Mouse (Mus musculus): ENCODE data around the gene Pmm2. TPM values are rescaled to one million over a fixed set of nuclear protein-coding genes. Genes with fewer than 3 reads are reported as not detected.

Gene Pmm2
- total RNA-seq, 2 experiments from 2014 or later, result 80.1 to 118 TPM

- no peak for ATAC-seq (replicated peaks; ENCODE audit: low FRiP score, poor library complexity, severe bottlenecking)
These were observed 17.6 kb downstream of the Pmm2 start for GRCm38 (mm10) chr16:8655108-8655507.

- peak; percentile 82 for ATAC-seq (replicated peaks; ENCODE audit: low FRiP score, poor library complexity, severe bottlenecking)
These were observed 18.1 kb downstream of the Pmm2 start for GRCm38 (mm10) chr16:8655599-8655998.

GRCm38 (mm10) chr16:8656256-8656655 lies 18.8 kb downstream of the Pmm2 start:
- no peak for ATAC-seq (replicated peaks; ENCODE audit: low FRiP score, poor library complexity, severe bottlenecking)

GRCm38 (mm10) chr16:8658349-8658748 lies 20.9 kb downstream of the Pmm2 start:
- no peak for ATAC-seq (replicated peaks; ENCODE audit: low FRiP score, poor library complexity, severe bottlenecking)

- ATAC-seq (replicated peaks; ENCODE audit: low FRiP score, poor library complexity, severe bottlenecking), result no peak
These were observed 21.3 kb downstream of the Pmm2 start for GRCm38 (mm10) chr16:8658764-8659163.

- no peak for ATAC-seq (replicated peaks; ENCODE audit: low FRiP score, poor library complexity, severe bottlenecking)
These were observed 25.5 kb downstream of the Pmm2 start for GRCm38 (mm10) chr16:8663022-8663421.

GRCm38 (mm10) chr16:8663606-8664539 lies 26.4 kb downstream of the Pmm2 start:
- ATAC-seq (replicated peaks; ENCODE audit: low FRiP score, poor library complexity, severe bottlenecking), result no peak

DNA sequence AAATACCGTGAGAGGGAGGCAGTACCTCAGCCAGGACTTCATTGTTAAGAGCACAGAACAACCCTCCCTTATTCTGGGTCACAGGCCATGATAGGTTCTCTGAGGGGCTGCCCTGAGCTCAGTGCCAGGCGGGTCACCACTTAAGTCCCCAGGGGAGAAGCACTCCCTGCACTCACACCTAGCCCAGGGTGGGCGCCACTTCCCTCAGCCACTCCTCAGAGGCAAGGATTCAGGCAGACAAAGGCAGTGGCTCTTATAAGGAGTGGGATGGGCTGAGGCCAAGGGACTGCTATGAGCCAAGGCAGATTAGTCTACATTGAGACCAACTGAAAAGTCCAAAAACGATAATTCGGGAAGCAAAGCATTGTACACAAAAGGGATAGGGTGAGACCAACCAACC lies 27.9 kb downstream of the Pmm2 start:
- no peak for ATAC-seq (replicated peaks; ENCODE audit: low FRiP score, poor library complexity, severe bottlenecking)

DNA sequence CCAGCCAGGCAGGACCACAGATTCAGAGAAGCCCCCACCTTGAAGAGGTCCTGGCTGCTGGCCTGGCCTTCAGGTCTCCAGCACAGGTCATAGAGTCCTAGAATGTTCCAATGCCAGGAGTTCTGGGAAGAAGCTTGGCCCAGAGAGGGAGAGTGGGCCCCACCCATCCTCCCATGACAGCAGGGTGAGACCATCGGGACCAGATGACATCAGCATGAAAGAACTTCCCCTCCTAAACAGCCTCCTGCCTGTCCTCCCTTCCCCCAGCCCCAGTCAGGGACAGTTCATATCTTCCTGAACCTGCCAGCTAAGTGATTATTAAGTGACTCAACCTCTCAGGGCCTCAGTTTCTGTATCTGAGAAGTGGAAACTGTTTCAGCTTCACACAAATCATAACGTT lies 29.0 kb downstream of the Pmm2 start:
- ATAC-seq (replicated peaks; ENCODE audit: low FRiP score, poor library complexity, severe bottlenecking), result no peak

DNA sequence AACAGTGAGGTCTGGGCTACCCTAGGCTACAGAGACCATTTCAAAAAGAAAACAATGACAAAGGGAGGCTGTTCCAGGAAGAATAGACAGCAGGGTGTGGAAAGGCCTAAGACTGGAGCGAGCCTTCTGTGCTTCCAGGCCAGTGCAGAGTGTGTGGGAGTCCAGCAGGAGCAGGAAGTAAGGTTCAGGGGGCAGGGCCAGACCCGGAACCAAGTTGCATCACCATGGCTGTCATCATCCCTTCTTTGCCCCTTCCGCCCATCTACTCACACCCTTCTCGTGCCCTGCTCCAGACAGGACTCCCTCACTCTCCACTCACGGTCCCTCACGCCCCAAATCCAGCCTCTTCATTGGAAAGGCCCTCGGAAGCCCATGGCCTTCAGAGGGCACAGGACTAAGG lies 29.8 kb downstream of the Pmm2 start:
- no peak for ATAC-seq (replicated peaks; ENCODE audit: low FRiP score, poor library complexity, severe bottlenecking)

GRCm38 (mm10) chr16:8667814-8668213 lies 30.3 kb downstream of the Pmm2 start:
- no peak for ATAC-seq (replicated peaks; ENCODE audit: low FRiP score, poor library complexity, severe bottlenecking)

GRCm38 (mm10) chr16:8668386-8668785 lies 30.9 kb downstream of the Pmm2 start:
- no peak for ATAC-seq (replicated peaks; ENCODE audit: low FRiP score, poor library complexity, severe bottlenecking)

DNA sequence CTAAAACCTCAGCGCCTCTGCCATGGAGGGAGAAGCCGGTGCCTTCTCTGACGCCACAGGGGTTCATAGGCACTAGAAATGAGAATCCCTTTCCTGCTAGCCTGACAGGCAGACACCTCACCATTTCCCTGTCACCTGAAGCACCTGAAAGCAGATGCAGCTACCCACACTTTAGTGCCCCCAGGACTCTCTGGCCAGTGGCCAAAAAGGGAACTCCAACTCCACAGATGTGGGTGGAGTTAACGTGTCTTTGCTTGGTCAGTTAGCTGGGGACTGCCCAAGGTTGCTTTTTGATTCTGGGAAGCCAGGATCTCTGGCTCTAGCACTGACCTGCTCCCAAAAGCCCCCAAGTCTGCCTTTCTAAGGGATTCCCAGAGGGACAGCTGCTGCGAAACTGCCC lies 32.0 kb downstream of the Pmm2 start:
- no peak for ATAC-seq (replicated peaks; ENCODE audit: low FRiP score, poor library complexity, severe bottlenecking)

DNA sequence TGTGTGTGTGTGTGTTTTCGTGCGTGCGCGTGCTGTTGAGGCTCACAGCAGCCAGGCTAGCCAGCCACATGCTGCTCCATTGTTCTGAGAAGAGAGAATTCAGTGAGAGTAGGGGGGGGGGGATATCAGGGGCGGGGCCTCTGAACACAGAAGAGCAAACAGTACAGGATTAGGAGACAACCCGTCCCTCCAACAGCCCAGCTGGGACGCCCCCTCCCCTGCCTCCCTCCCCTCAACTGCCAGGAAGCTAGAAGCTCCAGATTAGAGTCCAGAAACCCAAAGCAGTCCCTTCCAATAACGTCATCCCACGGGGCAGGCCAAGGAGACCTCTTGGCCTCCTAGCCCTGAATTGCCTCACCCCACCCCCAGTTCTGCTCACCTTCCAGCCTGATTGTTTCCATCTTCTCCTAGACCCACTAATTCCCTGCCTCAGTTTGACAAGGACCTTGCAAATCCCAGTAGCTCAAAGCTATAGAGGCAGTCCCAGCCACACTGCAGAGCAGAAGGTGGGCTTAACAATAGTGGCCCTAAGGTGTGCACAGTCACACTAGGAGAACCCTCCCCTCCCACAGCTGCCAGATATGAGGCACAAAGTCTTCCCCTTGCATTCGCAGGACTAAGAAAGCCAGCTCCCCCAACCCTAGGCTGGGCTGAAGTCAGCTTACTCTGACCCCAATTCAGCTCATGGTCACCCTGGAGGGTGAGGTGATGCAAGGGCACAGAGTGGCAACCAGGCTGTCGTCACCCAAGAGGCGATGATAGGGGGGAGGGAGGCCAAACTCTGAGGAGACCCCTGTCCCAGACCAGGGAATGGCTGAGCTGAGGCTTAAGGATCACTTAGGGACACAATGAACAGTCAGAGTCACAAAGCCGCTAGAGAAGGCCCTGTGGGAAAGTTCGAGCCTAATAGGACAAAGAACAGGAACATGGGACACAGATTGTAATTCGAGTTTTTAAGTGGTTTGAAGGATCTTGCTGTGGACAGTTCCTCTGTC lies 32.9 kb downstream of the Pmm2 start:
- ATAC-seq (replicated peaks; ENCODE audit: low FRiP score, poor library complexity, severe bottlenecking), result no peak

- peak; percentile 68 for ATAC-seq (replicated peaks; ENCODE audit: low FRiP score, poor library complexity, severe bottlenecking)
These were observed 34.3 kb downstream of the Pmm2 start, which contains the start of gene Carhsp1 for GRCm38 (mm10) chr16:8671551-8672349. Gene Carhsp1 (minus strand): TSS chr16:8672155.

GRCm38 (mm10) chr16:8672350-8672687 lies 34.8 kb downstream of the Pmm2 start:
- ATAC-seq (replicated peaks; ENCODE audit: low FRiP score, poor library complexity, severe bottlenecking), result no peak

DNA sequence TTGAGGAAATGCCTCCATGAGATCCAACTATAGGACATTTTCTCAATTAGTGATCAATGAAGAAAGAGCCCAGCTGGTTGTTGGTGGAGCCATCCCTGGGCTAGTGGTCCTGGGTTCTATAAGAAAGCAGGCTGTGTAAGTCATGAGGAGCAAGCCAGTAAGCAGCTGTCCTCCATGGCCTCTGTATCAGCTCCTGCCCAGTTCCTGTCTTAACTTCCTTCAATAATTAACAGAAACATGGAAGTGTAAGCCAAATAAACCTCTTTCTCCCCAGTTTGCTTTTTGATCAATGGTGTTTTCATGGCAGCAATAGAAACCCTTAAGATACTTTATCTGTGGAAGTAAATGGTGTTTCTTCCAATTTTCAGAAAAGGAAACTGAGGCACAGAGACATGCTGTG lies 35.3 kb downstream of the Pmm2 start:
- no peak for ATAC-seq (replicated peaks; ENCODE audit: low FRiP score, poor library complexity, severe bottlenecking)

DNA sequence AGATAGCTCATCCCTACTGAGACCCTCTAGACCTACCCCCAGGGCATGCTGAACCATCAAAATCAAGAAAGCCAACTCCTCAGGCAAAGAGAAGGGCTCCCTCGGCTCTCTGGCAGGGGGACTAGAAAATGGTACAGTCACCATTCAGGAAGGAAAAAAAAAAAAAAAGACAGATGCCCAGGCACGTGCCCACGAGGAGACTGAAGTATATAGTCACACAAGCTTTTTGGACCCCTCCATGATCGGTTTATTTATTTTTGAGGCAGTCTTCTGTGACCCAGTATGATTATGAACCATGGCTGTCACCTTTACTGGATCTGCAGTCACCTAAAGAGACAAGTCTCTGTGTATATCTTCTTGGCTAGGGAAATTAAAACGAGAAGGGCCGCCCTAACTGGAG lies 35.9 kb downstream of the Pmm2 start:
- ATAC-seq (replicated peaks; ENCODE audit: low FRiP score, poor library complexity, severe bottlenecking), result no peak

GRCm38 (mm10) chr16:8674165-8674564 lies 36.7 kb downstream of the Pmm2 start:
- ATAC-seq (replicated peaks; ENCODE audit: low FRiP score, poor library complexity, severe bottlenecking), result no peak

GRCm38 (mm10) chr16:8675559-8675958 lies 38.1 kb downstream of the Pmm2 start:
- ATAC-seq (replicated peaks; ENCODE audit: low FRiP score, poor library complexity, severe bottlenecking), result peak; percentile 51

Data from erythroid progenitor cell, adult 5-6 weeks (primary cell).